Mouse (Mus musculus): ENCODE measurements around the gene Rab33b. TPM values are rescaled to one million over a fixed set of nuclear protein-coding genes. Genes with fewer than 3 reads are reported as not detected.

The Rab33b gene
- polyA plus RNA-seq, 1 experiment from 2014 or later, result 31.5 TPM

GRCm38 (mm10) chr3:51517878-51518762 is 34.4 kb downstream of the Rab33b start:
- H3K4me1 ChIP-seq (replicated peaks), result no peaks in the 10 kb centered on the region
- no peak for ATAC-seq (ENCODE audit: low FRiP score, low read depth)
- no peak overlapping the region for H3K9ac ChIP-seq
- no peak overlapping the region for H3K27ac ChIP-seq (replicated peaks)
- peaks cover 30% of the 10 kb centered on the region for H3K36me3 ChIP-seq
- no peak overlapping the region for H3K4me3 ChIP-seq
- no peak overlapping the region for H3K4me2 ChIP-seq
- no peaks in the 10 kb centered on the region for H3K27me3 ChIP-seq
- 78% methylated on average over 12 of the region's 12 CpGs for WGBS
- no peaks in the 10 kb centered on the region for H3K9me3 ChIP-seq

- 65% methylated on average over 8 of the region's 8 CpGs for WGBS
- H3K27ac ChIP-seq (replicated peaks), result no peak overlapping the region
- no peak overlapping the region for H3K4me2 ChIP-seq
- H3K27me3 ChIP-seq, result no peaks in the 10 kb centered on the region
- H3K4me3 ChIP-seq, result no peak overlapping the region
- H3K4me1 ChIP-seq (replicated peaks), result no peaks in the 10 kb centered on the region
- no peaks in the 10 kb centered on the region for H3K9me3 ChIP-seq
- peaks cover 35% of the 10 kb centered on the region for H3K36me3 ChIP-seq
- H3K9ac ChIP-seq, result no peak overlapping the region
- ATAC-seq (ENCODE audit: low FRiP score, low read depth), result no peak
Measured at GRCm38 (mm10) chr3:51518763-51519121, 35.0 kb downstream of the Rab33b start.

- Histone ChIP-seq H3K9ac (no peak overlapping the region), H3K9me3 (no peaks in the 10 kb centered on the region), H3K27ac (replicated peaks) (no peak overlapping the region), H3K36me3 (peaks cover 56% of the 10 kb centered on the region), H3K4me3 (no peak overlapping the region), H3K4me2 (no peak overlapping the region), H3K27me3 (no peaks in the 10 kb centered on the region), H3K4me1 (replicated peaks) (no peaks in the 10 kb centered on the region)
- 96% methylated on average over 14 of the region's 14 CpGs for WGBS
- no peak for ATAC-seq (ENCODE audit: low FRiP score, low read depth)
Measured at GRCm38 (mm10) chr3:51521262-51521661, 37.5 kb downstream of the Rab33b start.

- WGBS, result 82% methylated on average over 16 of the region's 16 CpGs
- no peak for ATAC-seq (ENCODE audit: low FRiP score, low read depth)
- H3K9ac ChIP-seq, result no peak overlapping the region
- peaks cover 76% of the 10 kb centered on the region for H3K36me3 ChIP-seq
- H3K9me3 ChIP-seq, result no peaks in the 10 kb centered on the region
- H3K4me1 ChIP-seq (replicated peaks), result no peaks in the 10 kb centered on the region
- H3K27ac ChIP-seq (replicated peaks), result no peak overlapping the region
- no peaks in the 10 kb centered on the region for H3K27me3 ChIP-seq
- no peak overlapping the region for H3K4me2 ChIP-seq
- no peak overlapping the region for H3K4me3 ChIP-seq
Measured at GRCm38 (mm10) chr3:51525186-51525785, 41.6 kb downstream of the Rab33b start.

- H3K4me2 ChIP-seq, result no peak overlapping the region
- H3K4me1 ChIP-seq (replicated peaks), result 0 out of 2 replicates have a peak, but pooled peaks cover under 1% of the 10 kb centered on the region
- 94% methylated on average over 13 of the region's 13 CpGs for WGBS
- peaks cover 75% of the 10 kb centered on the region for H3K36me3 ChIP-seq
- H3K4me3 ChIP-seq, result no peak overlapping the region
- no peak for ATAC-seq (ENCODE audit: low FRiP score, low read depth)
- no peak overlapping the region for H3K9ac ChIP-seq
- no peaks in the 10 kb centered on the region for H3K9me3 ChIP-seq
- no peaks in the 10 kb centered on the region for H3K27me3 ChIP-seq
- H3K27ac ChIP-seq (replicated peaks), result no peak overlapping the region
Measured at GRCm38 (mm10) chr3:51526891-51527290, 43.2 kb downstream of the Rab33b start.

- no peak overlapping the region for H3K9ac ChIP-seq
- no peak overlapping the region for H3K4me2 ChIP-seq
- ATAC-seq (ENCODE audit: low FRiP score, low read depth), result peak; percentile 76; the same call in 1 of the 2 replicates
- WGBS, result 60% methylated on average over 13 of the region's 13 CpGs
- H3K4me1 ChIP-seq (replicated peaks), result peaks cover 12% of the 10 kb centered on the region; the same call in 1 of the 2 replicates
- no peak overlapping the region for H3K4me3 ChIP-seq
- peak overlapping the region; percentile 76 for H3K27ac ChIP-seq (replicated peaks)
- H3K27me3 ChIP-seq, result no peaks in the 10 kb centered on the region
- no peaks in the 10 kb centered on the region for H3K9me3 ChIP-seq
- peaks cover 64% of the 10 kb centered on the region for H3K36me3 ChIP-seq
Measured at GRCm38 (mm10) chr3:51531473-51532281, 48.0 kb downstream of the Rab33b start.

- H3K36me3 ChIP-seq, result peaks cover 58% of the 10 kb centered on the region
Measured at GRCm38 (mm10) chr3:51532282-51532620, 48.5 kb downstream of the Rab33b start.

GRCm38 (mm10) chr3:51533573-51533972 is 49.9 kb downstream of the Rab33b start:
- H3K27me3 ChIP-seq, result no peaks in the 10 kb centered on the region
- H3K27ac ChIP-seq (replicated peaks), result no peak overlapping the region
- no peaks in the 10 kb centered on the region for H3K9me3 ChIP-seq
- peaks cover 12% of the 10 kb centered on the region; the same call in 1 of the 2 replicates for H3K4me1 ChIP-seq (replicated peaks)
- no peak overlapping the region for H3K4me3 ChIP-seq
- 70% methylated on average over 5 of the region's 5 CpGs for WGBS
- no peak overlapping the region for H3K9ac ChIP-seq
- ATAC-seq (ENCODE audit: low FRiP score, low read depth), result no peak
- H3K36me3 ChIP-seq, result peaks cover 63% of the 10 kb centered on the region
- H3K4me2 ChIP-seq, result no peak overlapping the region

More at GRCm38 (mm10) chr3:51532282-51532620, 48.5 kb downstream of the Rab33b start:
- 43% methylated on average over 5 of the region's 5 CpGs for WGBS
- no peak overlapping the region for H3K4me3 ChIP-seq
- H3K27ac ChIP-seq (replicated peaks), result peak overlapping the region; percentile 76
- no peaks in the 10 kb centered on the region for H3K27me3 ChIP-seq
- no peak overlapping the region for H3K4me2 ChIP-seq
- H3K9me3 ChIP-seq, result no peaks in the 10 kb centered on the region
- H3K4me1 ChIP-seq (replicated peaks), result peaks cover 12% of the 10 kb centered on the region; the same call in 1 of the 2 replicates
- ATAC-seq (ENCODE audit: low FRiP score, low read depth), result no peak
- H3K9ac ChIP-seq, result no peak overlapping the region

- H3K36me3 ChIP-seq, result peaks cover 62% of the 10 kb centered on the region
- H3K9me3 ChIP-seq, result no peaks in the 10 kb centered on the region
- no peak overlapping the region for H3K4me3 ChIP-seq
- no peak overlapping the region for H3K9ac ChIP-seq
- no peaks in the 10 kb centered on the region for H3K27me3 ChIP-seq
- WGBS, result 90% methylated on average over 9 of the region's 9 CpGs
- H3K27ac ChIP-seq (replicated peaks), result no peak overlapping the region
- peaks cover 12% of the 10 kb centered on the region; the same call in 1 of the 2 replicates for H3K4me1 ChIP-seq (replicated peaks)
- no peak overlapping the region for H3K4me2 ChIP-seq
- ATAC-seq (ENCODE audit: low FRiP score, low read depth), result no peak
Measured at GRCm38 (mm10) chr3:51534013-51534412, 50.3 kb downstream of the Rab33b start.

GRCm38 (mm10) chr3:51539567-51540408 is 56.1 kb downstream of the Rab33b start:
- Histone ChIP-seq H3K4me1 (replicated peaks) (peaks cover 3% of the 10 kb centered on the region; the same call in 1 of the 2 replicates), H3K9ac (no peak overlapping the region), H3K4me2 (no peak overlapping the region), H3K27ac (replicated peaks) (no peak overlapping the region), H3K27me3 (no peaks in the 10 kb centered on the region), H3K9me3 (no peaks in the 10 kb centered on the region), H3K4me3 (no peak overlapping the region), H3K36me3 (peaks cover 56% of the 10 kb centered on the region)
- ATAC-seq (ENCODE audit: low FRiP score, low read depth), result no peak
- 59% methylated on average over 15 of the region's 15 CpGs for WGBS

- WGBS, result 97% methylated on average over 9 of the region's 9 CpGs
- peaks cover 3% of the 10 kb centered on the region; the same call in 1 of the 2 replicates for H3K4me1 ChIP-seq (replicated peaks)
- no peak overlapping the region for H3K27ac ChIP-seq (replicated peaks)
- H3K4me3 ChIP-seq, result no peak overlapping the region
- H3K9me3 ChIP-seq, result no peaks in the 10 kb centered on the region
- ATAC-seq (ENCODE audit: low FRiP score, low read depth), result no peak
- H3K9ac ChIP-seq, result no peak overlapping the region
- H3K36me3 ChIP-seq, result peaks cover 50% of the 10 kb centered on the region
- no peaks in the 10 kb centered on the region for H3K27me3 ChIP-seq
- H3K4me2 ChIP-seq, result no peak overlapping the region
Measured at GRCm38 (mm10) chr3:51540659-51541058, 56.9 kb downstream of the Rab33b start.
